Mouse (Mus musculus) A20 (cell line): ENCODE data around the gene Ears2.

Experiments
- DNase-seq: peaks from one replicate; pipeline ENCODE4 v3.0.0-alpha.2; 2011; ENCODE audit warnings: low read depth, low spot score

Gene Ears2

GRCm38 (mm10) chr7:122066945-122067516 is at the start of gene Ears2, which contains the start of gene Ubfd1:
Gene Ears2 (minus strand): TSS chr7:122067263.
Gene Ubfd1 (plus strand): TSS chr7:122067175.
- peak; percentile 99 for DNase-seq

GRCm38 (mm10) chr7:122108206-122108605 is 41.1 kb upstream of the Ears2 start:
- no peak for DNase-seq

- peak; percentile 94 for DNase-seq
These were observed 34.7 kb upstream of the Ears2 start, which contains the start of gene Ndufab1 for GRCm38 (mm10) chr7:122101747-122102244. Gene Ndufab1 (minus strand): TSS chr7:122101886.

- DNase-seq = peak; percentile 80
These were observed 34.1 kb upstream of the Ears2 start for GRCm38 (mm10) chr7:122101014-122101746.

GRCm38 (mm10) chr7:122099222-122099621 is 32.2 kb upstream of the Ears2 start:
- DNase-seq = peak; percentile 78

- no peak for DNase-seq
These were observed 30.9 kb upstream of the Ears2 start for GRCm38 (mm10) chr7:122098009-122098408.

DNA sequence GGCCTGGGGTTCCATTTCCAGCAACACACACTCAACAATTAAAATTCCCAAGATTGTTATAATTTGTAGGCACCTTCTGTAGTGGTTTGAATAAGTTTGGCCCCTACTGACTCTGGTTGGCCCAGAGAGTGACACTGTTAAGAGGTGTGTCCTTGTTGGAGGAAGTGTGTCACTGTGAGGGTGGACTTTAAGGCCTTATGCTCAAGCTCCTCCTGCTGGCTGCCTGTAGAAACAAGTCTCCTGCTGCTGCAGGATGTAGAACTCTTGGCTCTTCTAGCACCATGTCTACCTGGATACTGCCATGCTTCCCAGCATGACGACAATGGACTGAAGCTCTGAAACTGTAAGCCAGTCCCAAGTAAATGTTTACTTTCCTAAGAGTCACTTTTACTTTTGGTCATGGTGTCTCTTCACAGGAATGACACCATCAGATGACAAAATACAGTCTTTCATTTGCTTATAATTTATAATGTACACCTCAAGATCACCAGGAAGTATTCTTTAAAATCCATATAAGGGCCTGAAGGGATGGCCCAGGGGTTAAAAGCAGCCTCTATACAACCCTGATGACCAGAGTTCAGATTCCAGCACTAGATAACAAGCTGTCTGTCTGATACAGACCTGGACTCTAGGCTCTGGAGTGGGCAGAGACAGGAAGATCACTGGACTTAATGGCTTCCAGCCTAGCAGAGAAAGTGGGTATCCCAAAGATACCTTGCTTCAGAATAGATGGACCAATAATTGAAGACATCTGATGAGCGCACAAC is 27.7 kb upstream of the Ears2 start:
- DNase-seq = peak; percentile 49

DNA sequence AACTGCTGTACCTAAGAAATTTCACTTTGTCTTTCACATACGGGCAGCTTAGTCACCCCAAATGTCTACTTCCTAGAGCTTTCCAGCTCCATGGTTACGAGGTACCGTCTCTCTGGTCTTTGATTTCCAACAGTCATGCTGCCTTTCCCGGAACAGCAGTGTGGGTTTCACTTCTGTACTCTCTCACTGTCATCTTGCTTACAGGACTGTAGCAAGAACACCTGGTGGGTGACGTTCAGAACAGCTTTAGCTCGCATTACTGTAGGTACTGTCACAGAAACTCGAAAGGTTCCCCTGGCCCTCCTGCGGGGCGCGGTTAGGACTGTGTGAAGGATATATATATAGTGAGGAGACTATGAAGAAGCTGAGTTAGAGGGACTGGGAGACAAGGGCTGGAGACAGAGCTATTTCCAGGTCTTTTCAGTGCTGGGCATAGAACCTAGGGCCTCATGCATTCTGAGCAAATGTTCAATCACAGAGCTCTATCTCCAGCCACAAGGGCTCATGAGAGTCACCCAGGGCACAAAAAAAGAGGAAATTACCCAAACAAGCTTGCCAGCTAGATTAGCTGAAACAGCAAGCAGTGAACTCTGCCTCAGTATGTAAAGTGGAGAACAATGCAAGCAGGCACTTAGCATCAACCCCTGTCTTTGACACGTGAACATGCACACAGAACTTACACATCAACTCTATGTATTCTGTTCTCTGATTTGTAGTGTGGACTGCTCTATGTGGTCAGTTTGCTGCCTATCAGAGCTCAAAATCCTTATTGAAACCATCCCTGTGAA is 20.3 kb upstream of the Ears2 start:
- DNase-seq = peak; percentile 91

DNA sequence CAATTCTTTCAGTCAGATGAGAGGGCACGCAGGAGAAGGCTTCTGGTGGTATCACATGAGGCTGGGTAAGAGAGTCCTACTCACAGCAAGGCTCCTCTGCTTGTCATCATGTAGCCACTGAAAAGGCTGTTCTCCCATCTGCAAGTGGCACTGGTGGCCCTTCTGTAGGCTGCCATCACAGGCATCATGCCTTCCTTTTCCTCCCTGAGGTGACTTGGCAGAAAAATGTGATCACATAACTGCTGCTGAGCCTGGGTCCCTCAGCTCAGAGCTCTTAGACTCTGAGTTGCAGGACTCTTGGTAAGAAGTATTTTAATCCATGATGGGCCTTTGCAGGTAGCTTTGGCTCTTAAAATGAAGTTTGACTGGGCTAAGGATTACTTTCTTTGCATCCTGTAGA is 14.0 kb upstream of the Ears2 start:
- no peak for DNase-seq

- DNase-seq = no peak
These were observed 12.9 kb upstream of the Ears2 start for GRCm38 (mm10) chr7:122079798-122080554.

- DNase-seq = no peak
These were observed 7.3 kb upstream of the Ears2 start for GRCm38 (mm10) chr7:122074374-122074773.

GRCm38 (mm10) chr7:122067517-122068381 is 686 bp upstream of the Ears2 start:
- peak; percentile 62 for DNase-seq

DNA sequence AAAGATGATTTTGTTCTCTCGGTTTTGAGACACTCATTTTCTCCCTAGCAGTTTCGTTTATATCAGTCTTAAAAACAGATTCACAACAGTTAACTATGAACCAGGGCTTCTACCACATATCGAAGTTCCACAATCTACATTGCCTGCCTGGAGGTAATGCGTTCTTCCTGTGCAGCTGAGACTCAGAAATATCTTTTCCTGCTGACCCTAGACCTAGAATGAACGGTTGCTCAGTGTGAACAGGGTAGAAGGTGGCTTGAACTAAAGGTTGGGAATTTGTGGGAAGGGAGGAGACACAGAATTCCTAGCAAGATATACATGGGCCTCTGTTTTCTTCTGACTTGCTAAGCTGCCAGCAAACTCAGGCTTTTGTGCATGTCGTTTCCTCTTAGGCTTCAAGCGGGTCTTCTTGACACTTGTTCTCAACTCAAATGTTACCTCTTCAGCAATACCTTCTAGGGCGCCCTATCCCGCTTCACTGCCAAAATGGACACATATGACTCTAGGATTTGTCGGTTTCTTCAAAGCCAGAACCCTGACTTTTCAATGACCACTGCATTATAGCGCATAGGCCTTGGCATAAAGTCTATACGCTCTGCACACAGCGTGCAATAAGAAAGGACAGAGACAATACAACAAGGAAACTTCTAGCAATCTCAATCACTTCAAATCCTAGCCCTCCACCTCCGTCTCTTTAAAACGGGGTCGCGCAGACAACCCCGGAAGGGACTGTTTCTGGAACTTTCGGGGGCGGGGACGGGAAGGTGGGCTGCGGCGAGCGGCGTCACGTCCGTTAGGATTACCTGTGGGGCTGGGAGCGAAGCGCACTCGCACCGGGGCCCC is 740 bp downstream of the Ears2 start:
- DNase-seq = peak; percentile 63

DNA sequence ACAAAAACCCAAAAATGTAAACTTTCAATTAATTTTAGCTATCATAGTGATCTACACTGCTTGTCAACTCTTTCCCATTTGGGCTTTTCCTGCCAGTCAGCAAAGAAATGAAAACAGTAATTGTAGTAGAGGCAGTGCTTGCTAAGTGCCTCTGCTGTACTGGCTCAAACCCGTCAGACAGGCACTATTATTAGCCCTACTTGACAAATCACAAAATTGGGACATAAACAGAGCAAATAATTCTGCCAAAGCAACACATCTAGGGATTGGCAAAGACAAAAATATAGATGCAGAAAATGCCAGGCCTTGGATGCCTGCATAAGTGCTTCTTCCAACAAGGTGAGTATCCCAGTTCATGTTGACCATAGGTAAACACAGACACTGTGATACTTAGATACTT is 1.4 kb downstream of the Ears2 start:
- peak; percentile 61 for DNase-seq

DNA sequence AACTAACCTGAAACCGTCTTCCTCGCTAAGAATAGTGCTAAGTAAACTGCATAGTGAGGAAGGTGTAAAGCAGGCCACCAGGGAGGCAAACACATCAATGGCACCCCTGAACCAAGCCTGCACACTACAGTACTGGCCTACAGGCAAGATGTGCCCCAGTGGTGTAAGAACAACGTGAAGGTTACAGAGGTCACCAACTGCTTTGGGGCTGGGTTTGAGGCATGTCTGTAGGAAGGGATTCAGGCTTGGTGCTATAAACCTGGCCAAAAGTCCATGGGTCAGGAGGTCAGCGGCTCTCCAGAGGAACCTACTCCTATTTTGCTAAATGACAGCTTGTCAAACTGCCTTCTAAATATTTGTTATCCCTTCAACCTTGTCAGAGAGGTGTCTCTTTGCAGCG is 10.4 kb downstream of the Ears2 start:
- DNase-seq = no peak

DNA sequence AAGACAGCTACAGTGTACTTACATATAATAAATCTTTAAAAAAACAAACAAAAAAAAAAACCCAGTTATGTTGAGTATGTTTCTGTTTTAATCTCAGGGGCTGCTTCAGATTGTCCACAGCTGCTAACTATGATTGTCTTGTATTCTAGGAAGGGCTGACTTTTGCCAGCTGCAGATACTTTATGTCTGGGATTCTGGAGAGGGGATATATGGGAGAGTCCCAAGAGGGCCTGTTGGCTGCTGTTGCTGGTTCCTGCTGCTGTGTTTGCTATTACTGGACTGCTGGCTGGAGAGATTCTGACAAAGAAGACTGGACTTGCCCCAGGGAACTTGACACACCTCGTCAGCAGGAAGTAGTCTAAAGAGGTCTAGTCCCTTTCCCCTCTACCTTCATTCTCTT is 16.2 kb downstream of the Ears2 start:
- no peak for DNase-seq

- no peak for DNase-seq
These were observed 18.9 kb downstream of the Ears2 start for GRCm38 (mm10) chr7:122048191-122048590.

GRCm38 (mm10) chr7:122046813-122047212 is 20.2 kb downstream of the Ears2 start:
- DNase-seq = no peak

DNA sequence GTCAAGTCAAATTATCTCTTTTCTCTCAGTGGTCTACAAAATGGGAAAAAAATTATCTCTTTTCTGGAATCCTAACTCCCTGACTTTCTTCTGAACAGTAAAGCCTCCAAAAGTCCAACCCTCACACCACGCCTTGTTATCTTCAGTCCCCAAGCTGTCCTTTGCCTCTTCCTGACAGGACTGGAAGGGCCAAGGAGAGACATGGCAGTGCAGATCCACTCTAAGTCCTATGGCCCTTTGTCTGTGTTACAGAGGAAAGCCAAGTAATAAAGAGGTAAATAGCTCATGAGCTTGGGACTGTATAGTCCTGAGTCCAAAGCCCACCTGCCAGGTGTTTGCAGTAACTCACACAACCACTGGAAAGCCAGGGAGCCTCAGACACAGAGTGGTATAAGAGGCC is 21.4 kb downstream of the Ears2 start:
- DNase-seq = no peak
